Mouse (Mus musculus): Measurements from ENCODE around the gene Olfr1136. TPM values are rescaled to one million over a fixed set of nuclear protein-coding genes. Genes with fewer than 3 reads are reported as not detected.

Gene Olfr1136
- polyA plus RNA-seq, 1 experiment from 2014 or later: not detected

Other genes with a start within 250 kb of the Olfr1136 start
- not detected in 2 replicates for gene Olfr1126, start 240.0 kb downstream of the Olfr1136 start, polyA plus RNA-seq (2014; fragmentation: Nextera tagmentation; extraction: Ambion mirVana)
- gene Pramel7, start 196.9 kb downstream of the Olfr1136 start, polyA plus RNA-seq (2014; fragmentation: Nextera tagmentation; extraction: Ambion mirVana): not detected in 2 replicates
- gene Pramel6, start 187.4 kb downstream of the Olfr1136 start, polyA plus RNA-seq (2014; fragmentation: Nextera tagmentation; extraction: Ambion mirVana): not detected in 2 replicates
- gene Olfr153, start 162.2 kb downstream of the Olfr1136 start, polyA plus RNA-seq (2014; fragmentation: Nextera tagmentation; extraction: Ambion mirVana): not detected in 2 replicates
- gene Olfr1128, start 148.4 kb downstream of the Olfr1136 start, polyA plus RNA-seq (2014; fragmentation: Nextera tagmentation; extraction: Ambion mirVana): not detected in 2 replicates
- not detected in 2 replicates for gene Olfr1129, start 120.0 kb downstream of the Olfr1136 start, polyA plus RNA-seq (2014; fragmentation: Nextera tagmentation; extraction: Ambion mirVana)
- gene Olfr1130, start 87.7 kb downstream of the Olfr1136 start, polyA plus RNA-seq (2014; fragmentation: Nextera tagmentation; extraction: Ambion mirVana): not detected in 2 replicates
- gene Olfr1131, start 66.8 kb downstream of the Olfr1136 start, polyA plus RNA-seq (2014; fragmentation: Nextera tagmentation; extraction: Ambion mirVana): not detected in 2 replicates
- not detected in 2 replicates for gene Olfr1132, start 56.4 kb downstream of the Olfr1136 start, polyA plus RNA-seq (2014; fragmentation: Nextera tagmentation; extraction: Ambion mirVana)
- not detected in 2 replicates for gene Olfr1133, start 46.6 kb downstream of the Olfr1136 start, polyA plus RNA-seq (2014; fragmentation: Nextera tagmentation; extraction: Ambion mirVana)
- gene Olfr1134, start 35.5 kb downstream of the Olfr1136 start, polyA plus RNA-seq (2014; fragmentation: Nextera tagmentation; extraction: Ambion mirVana): not detected in 2 replicates
- not detected in 2 replicates for gene Olfr1135, start 20.3 kb downstream of the Olfr1136 start, polyA plus RNA-seq (2014; fragmentation: Nextera tagmentation; extraction: Ambion mirVana)
- not detected in 2 replicates for gene Olfr1137, start 19.2 kb upstream of the Olfr1136 start, polyA plus RNA-seq (2014; fragmentation: Nextera tagmentation; extraction: Ambion mirVana)
- not detected in 2 replicates for gene Olfr1138, start 46.0 kb upstream of the Olfr1136 start, polyA plus RNA-seq (2014; fragmentation: Nextera tagmentation; extraction: Ambion mirVana)
- gene Olfr1140, start 49.8 kb upstream of the Olfr1136 start, polyA plus RNA-seq (2014; fragmentation: Nextera tagmentation; extraction: Ambion mirVana): not detected in 2 replicates
- not detected in 2 replicates for gene Olfr1141, start 60.0 kb upstream of the Olfr1136 start, polyA plus RNA-seq (2014; fragmentation: Nextera tagmentation; extraction: Ambion mirVana)
- gene Olfr152, start 85.5 kb upstream of the Olfr1136 start, polyA plus RNA-seq (2014; fragmentation: Nextera tagmentation; extraction: Ambion mirVana): not detected in 2 replicates
- gene Olfr1143, start 106.6 kb upstream of the Olfr1136 start, polyA plus RNA-seq (2014; fragmentation: Nextera tagmentation; extraction: Ambion mirVana): not detected in 2 replicates
- gene Olfr1145, start 115.9 kb upstream of the Olfr1136 start, polyA plus RNA-seq (2014; fragmentation: Nextera tagmentation; extraction: Ambion mirVana): not detected in 2 replicates
- not detected in 2 replicates for gene Olfr1148, start 136.6 kb upstream of the Olfr1136 start, polyA plus RNA-seq (2014; fragmentation: Nextera tagmentation; extraction: Ambion mirVana)
- gene Olfr1150-ps1, start 150.0 kb upstream of the Olfr1136 start, polyA plus RNA-seq (2014; fragmentation: Nextera tagmentation; extraction: Ambion mirVana): not detected in 2 replicates
- not detected in 2 replicates for gene Olfr1151, start 161.9 kb upstream of the Olfr1136 start, polyA plus RNA-seq (2014; fragmentation: Nextera tagmentation; extraction: Ambion mirVana)
- not detected in 2 replicates for gene Olfr1152, start 172.5 kb upstream of the Olfr1136 start, polyA plus RNA-seq (2014; fragmentation: Nextera tagmentation; extraction: Ambion mirVana)
- not detected in 2 replicates for gene Olfr1153, start 201.0 kb upstream of the Olfr1136 start, polyA plus RNA-seq (2014; fragmentation: Nextera tagmentation; extraction: Ambion mirVana)
- gene Olfr1154, start 211.2 kb upstream of the Olfr1136 start, polyA plus RNA-seq (2014; fragmentation: Nextera tagmentation; extraction: Ambion mirVana): not detected in 2 replicates

Data from limb, embryonic 11.5 days (tissue).